Mouse (Mus musculus): ENCODE results near the gene Vmn2r79.
"Not testable (repeated sequence)": the region's sequence is repeated elsewhere in the genome, so short reads cannot be mapped to it uniquely, and the experiment has no call there.

Gene Vmn2r79

DNA sequence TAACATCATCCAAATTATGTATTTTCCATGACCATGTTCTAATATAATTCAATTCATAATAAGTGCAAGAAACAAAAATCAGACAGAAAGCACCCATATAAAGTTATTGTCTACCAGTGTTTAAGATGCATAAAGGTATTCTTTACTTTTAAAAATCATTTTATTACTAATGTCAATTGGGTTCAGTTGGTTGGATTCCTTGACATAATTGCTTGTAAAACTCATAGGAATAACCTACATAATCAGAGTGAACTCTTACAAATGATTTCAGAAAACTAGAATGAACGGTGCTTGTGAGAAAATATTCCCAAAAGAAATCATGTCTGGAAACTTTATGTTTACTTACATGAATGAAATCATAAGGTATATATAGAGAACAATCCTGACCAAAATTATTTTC is at the start of gene Vmn2r79:
TSS of gene Vmn2r79 (plus strand) at position 301 of the 400 bp plus-strand sequence.
- not testable (repeated sequence) for DNase-seq (ENCODE audit: extremely low spot score, low spot score)

- no peak for DNase-seq (ENCODE audit: extremely low spot score, low spot score)
Observed at GRCm38 (mm10) chr7:86994700-86995099, 1.2 kb upstream of the Vmn2r79 start.

DNA sequence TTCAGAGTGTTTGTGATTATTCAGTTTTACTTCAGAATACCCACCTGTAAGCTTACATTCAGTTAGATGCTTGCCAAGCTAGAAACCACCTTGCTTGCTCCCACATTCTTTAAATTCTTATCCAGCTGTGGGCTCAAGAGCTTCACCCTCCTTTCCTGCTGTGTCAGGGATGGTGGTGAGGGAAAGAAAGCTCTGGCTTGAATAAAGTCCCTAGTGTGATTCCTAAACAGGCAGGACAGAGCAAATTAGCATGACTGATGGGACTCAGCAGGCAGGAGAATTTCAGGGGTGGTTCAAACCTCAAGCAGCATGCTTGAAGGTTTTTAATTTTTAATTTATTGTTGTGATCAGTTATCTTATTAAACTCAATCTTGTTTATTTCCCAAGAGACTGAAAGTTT is 30.6 kb downstream of the Vmn2r79 start:
- DNase-seq (ENCODE audit: extremely low spot score, low spot score), result not testable (repeated sequence)

DNA sequence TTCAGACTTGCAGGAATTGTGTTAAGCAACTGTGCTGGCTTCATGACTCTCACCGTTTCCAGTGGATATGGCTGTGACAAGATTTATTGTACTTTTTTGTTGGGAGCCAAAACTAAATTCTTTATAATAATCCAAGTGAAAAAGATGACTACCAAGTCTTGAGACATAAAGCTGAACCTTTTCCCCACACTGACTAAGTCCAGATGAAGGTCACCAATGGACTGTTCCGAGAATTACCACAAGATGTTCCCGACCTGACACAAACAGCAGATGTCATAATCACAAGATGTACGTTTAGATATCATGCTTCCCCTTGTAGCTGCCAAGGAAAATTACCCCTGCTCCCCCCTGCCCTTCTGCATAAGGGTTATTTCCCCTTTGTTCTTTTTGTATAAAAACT is 67.7 kb downstream of the Vmn2r79 start:
- no peak for DNase-seq (ENCODE audit: extremely low spot score, low spot score)

All from neural tube, embryonic 10.5 days (tissue).